ENCODE assay signal across 12 mouse cellular contexts in genomic region chr11:112055591-112055990, GRCm38 (mm10).
DNase-seq lines count a peak whose midpoint lies in the region; ATAC-seq and TF ChIP-seq lines count a peak whose summit lies in the region.
"Had no signal": no experiment of that assay in that cellular context is flagged by ENCODE, and none has a peak within 500 bp of the region (broad histone marks: within the 10 kb centered on the region; RNA-seq: fewer than 3 reads in every experiment).

No protein-coding gene starts in this region.

- TF ChIP-seq CTCF in liver, adult 2 months (IDR thresholded peaks at IDR 0.05; ENCODE audit: low read depth, low read length) = no peak

- 28% methylated on average over 6 of the region's 6 CpGs for WGBS in forebrain, embryonic 14.5 days
- WGBS in forebrain, embryonic 10.5 days = 75% methylated on average over 6 of the region's 6 CpGs
- WGBS in liver, adult 2 months = 46% methylated on average over 6 of the region's 6 CpGs
- WGBS in liver, embryonic 11.5 days = 64% methylated on average over 6 of the region's 6 CpGs
- 50% methylated on average over 6 of the region's 6 CpGs for WGBS in embryonic facial prominence, embryonic 13.5 days

- no peak overlapping the region for H3K9ac ChIP-seq in forebrain, embryonic 14.5 days (ENCODE audit: low read length)
- no peak overlapping the region for H3K9ac ChIP-seq in liver, adult 2 months (ENCODE audit: low read depth, low read length)
- no peak overlapping the region for H3K9ac ChIP-seq in liver, embryonic 11.5 days (ENCODE audit: low read depth, low read length)
- no peak overlapping the region for H3K9ac ChIP-seq in embryonic facial prominence, embryonic 13.5 days

- DNase-seq in forebrain, embryonic 14.5 days (ENCODE audit: low spot score) = peak; percentile 79
- DNase-seq in forebrain, embryonic 10.5 days (ENCODE audit: extremely low spot score, low spot score) = no peak
- peak; percentile 66 for DNase-seq in liver, adult 2 months (ENCODE audit: extremely low read depth, low read depth, low spot score)
- DNase-seq in liver, embryonic 11.5 days (ENCODE audit: low spot score) = no peak
- peak; percentile 71 to 83 for DNase-seq in kidney, postnatal 36 days
- DNase-seq in thymus, postnatal 4 days = no peak
- DNase-seq in spleen, adult 12 weeks (ENCODE audit: low spot score) = no peak
- DNase-seq: gastrocnemius, postnatal 25 days; lung, adult 2 months had no signal

- no peak overlapping the region for H3K27ac ChIP-seq in forebrain, embryonic 14.5 days (ENCODE audit: low read depth, low read length)
- no peak overlapping the region for H3K27ac ChIP-seq in forebrain, embryonic 10.5 days
- H3K27ac ChIP-seq in liver, adult 2 months (replicated peaks; ENCODE audit: insufficient read depth, low read depth, low read length) = no peak overlapping the region
- no peak overlapping the region for H3K27ac ChIP-seq in liver, embryonic 11.5 days (ENCODE audit: low read depth, low read length)
- H3K27ac ChIP-seq in embryonic facial prominence, embryonic 13.5 days = peak overlapping the region; percentile 44; the same call in 1 of the 2 replicates
- H3K27ac ChIP-seq: kidney, postnatal 0 days; stomach, postnatal 0 days had no signal

- ATAC-seq in forebrain, embryonic 14.5 days = peak; percentile 48; the same call in 1 of the 2 replicates
- ATAC-seq in liver, embryonic 11.5 days (replicated peaks; ENCODE audit: low FRiP score) = no peak
- no peak for ATAC-seq in embryonic facial prominence, embryonic 13.5 days (ENCODE audit: insufficient number of reproducible peaks, insufficient read depth, low FRiP score, low TSS enrichment, low read depth)

- H3K9me3 ChIP-seq in forebrain, embryonic 14.5 days (replicated peaks; ENCODE audit: control insufficient read depth, low read length) = no peaks in the 10 kb centered on the region
- H3K9me3 ChIP-seq in forebrain, embryonic 10.5 days = no peaks in the 10 kb centered on the region
- no peaks in the 10 kb centered on the region for H3K9me3 ChIP-seq in liver, embryonic 11.5 days (ENCODE audit: control insufficient read depth, low read length)
- H3K9me3 ChIP-seq in embryonic facial prominence, embryonic 13.5 days = no peaks in the 10 kb centered on the region

- H3K4me3 ChIP-seq in forebrain, embryonic 14.5 days (ENCODE audit: low read depth, low read length) = no peak overlapping the region
- no peak overlapping the region for H3K4me3 ChIP-seq in forebrain, embryonic 10.5 days
- no peak overlapping the region for H3K4me3 ChIP-seq in liver, adult 2 months (ENCODE audit: insufficient read depth, low read depth, low read length)
- H3K4me3 ChIP-seq in liver, embryonic 11.5 days (ENCODE audit: low read depth, low read length) = no peak overlapping the region
- H3K4me3 ChIP-seq in embryonic facial prominence, embryonic 13.5 days = no peak overlapping the region

- H3K36me3 ChIP-seq in forebrain, embryonic 14.5 days (ENCODE audit: control insufficient read depth, insufficient read depth, low read length) = no peaks in the 10 kb centered on the region
- H3K36me3 ChIP-seq in forebrain, embryonic 10.5 days (replicated peaks) = no peaks in the 10 kb centered on the region
- H3K36me3 ChIP-seq in liver, adult 2 months (ENCODE audit: control insufficient read depth, insufficient read depth, low read length) = no peaks in the 10 kb centered on the region
- no peaks in the 10 kb centered on the region for H3K36me3 ChIP-seq in liver, embryonic 11.5 days (ENCODE audit: control insufficient read depth, insufficient read depth, low read length)
- H3K36me3 ChIP-seq in embryonic facial prominence, embryonic 13.5 days = no peaks in the 10 kb centered on the region

- H3K4me2 ChIP-seq in forebrain, embryonic 14.5 days (ENCODE audit: low read length) = peak overlapping the region; percentile 20
- H3K4me2 ChIP-seq in liver, embryonic 11.5 days = no peak overlapping the region
- no peak overlapping the region for H3K4me2 ChIP-seq in embryonic facial prominence, embryonic 13.5 days

- peaks cover 12% of the 10 kb centered on the region for H3K4me1 ChIP-seq in forebrain, embryonic 14.5 days (ENCODE audit: control insufficient read depth, insufficient read depth, low read length)
- peaks cover 4% of the 10 kb centered on the region; the same call in 1 of the 2 replicates for H3K4me1 ChIP-seq in forebrain, embryonic 10.5 days
- H3K4me1 ChIP-seq in liver, adult 2 months (ENCODE audit: control insufficient read depth, insufficient read depth, low read length) = 0 out of 2 replicates have a peak, but pooled peaks cover 1% of the 10 kb centered on the region
- no peaks in the 10 kb centered on the region for H3K4me1 ChIP-seq in liver, embryonic 11.5 days (replicated peaks; ENCODE audit: control insufficient read depth, insufficient read depth, low read length)
- H3K4me1 ChIP-seq in embryonic facial prominence, embryonic 13.5 days = peaks cover 10% of the 10 kb centered on the region

- TF ChIP-seq POLR2A in liver, adult 2 months (IDR thresholded peaks at IDR 0.05; ENCODE audit: extremely low read depth, insufficient read depth, low read length) = no peak

- no peaks in the 10 kb centered on the region for H3K79me2 ChIP-seq in liver, adult 2 months (ENCODE audit: control insufficient read depth, insufficient read depth, low read length)

- no peaks in the 10 kb centered on the region for H3K27me3 ChIP-seq in forebrain, embryonic 14.5 days (replicated peaks; ENCODE audit: control insufficient read depth, insufficient read depth, low read length)
- H3K27me3 ChIP-seq in forebrain, embryonic 10.5 days (ENCODE audit: poor library complexity, severe bottlenecking) = no peaks in the 10 kb centered on the region
- H3K27me3 ChIP-seq in liver, adult 2 months (ENCODE audit: control insufficient read depth, insufficient read depth, low read length) = no peaks in the 10 kb centered on the region
- no peaks in the 10 kb centered on the region for H3K27me3 ChIP-seq in liver, embryonic 11.5 days (replicated peaks; ENCODE audit: control insufficient read depth, insufficient read depth, low read length)
- no peaks in the 10 kb centered on the region for H3K27me3 ChIP-seq in embryonic facial prominence, embryonic 13.5 days

Comparison
In these comparisons a context has a peak if more than half of its experiments do, and no peak if none do; other contexts are left out.
1. DNase-seq: peak in forebrain, embryonic 14.5 days (single experiment), liver, adult 2 months (single experiment) and kidney, postnatal 36 days (2 of 2); none in forebrain, embryonic 10.5 days (single experiment), liver, embryonic 11.5 days (single experiment), thymus, postnatal 4 days (single experiment) and spleen, adult 12 weeks (single experiment).